Mouse (Mus musculus) embryonic stem cell, embryonic (primary cell): ENCODE data around the gene Lyg1.

ENCODE experiments used
- CTCF ChIA-PET, 4 experiments: fragments of 300-600 bp in 2 of 4; fragments of 350-600 bp in 2 of 4; sonication (Branson Sonifier 250); formaldehyde crosslinking; loops; one replicate each; lab custom pipeline; 2022; ENCODE audit warnings: inconsistent platforms in 2 of 4; lab: Charles Lee
- POLR2A ChIA-PET, 4 experiments: fragments of 300-600 bp in 2 of 4; fragments of 350-600 bp in 2 of 4; sonication (Branson Sonifier 250); formaldehyde crosslinking; loops; one replicate each; lab custom pipeline; 2022; ENCODE audit warnings: antibody characterized with exemption in 4 of 4, inconsistent platforms in 1 of 4; lab: Charles Lee

The Lyg1 gene

DNA sequence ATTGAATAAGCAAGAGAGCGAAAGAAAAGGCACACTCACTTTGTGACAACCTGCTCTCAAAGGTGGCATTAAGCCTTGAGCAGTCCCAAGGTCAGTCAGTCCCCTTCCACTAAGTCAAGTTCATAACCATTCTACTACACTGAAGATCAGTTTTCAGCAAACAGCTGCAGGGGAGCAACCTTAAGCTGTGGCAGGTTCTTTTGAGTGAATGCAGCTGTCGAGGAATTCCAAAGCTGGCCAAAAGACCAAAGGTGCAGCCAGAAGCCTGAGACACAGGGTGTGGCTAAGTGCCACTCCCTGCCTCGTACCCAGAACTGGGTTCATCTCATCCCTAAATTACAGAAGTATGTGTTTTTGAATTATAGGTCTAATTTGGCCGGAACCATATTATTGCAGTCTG lies 57.7 kb downstream of the Lyg1 start:
- ChIA-PET POLR2A (interaction anchor here in 3 of 4 experiments (0.6 to 4.0 kb wide), 6 partner anchors 9 to 382 kb away, joined by 4 to 29 read pairs (median 4); partner anchors contain the start of genes Mitd1 (in 2 of the 3) and Mrpl30 (in 2 of the 3)), CTCF (interaction anchor here in 2 of 4 experiments (0.9 to 1.4 kb wide), 4 partner anchors 8 to 86 kb away, joined by 3 to 5 read pairs (median 4); partner anchors contain the start of genes Mitd1 (in 1 of the 2) and Mrpl30 (in 1 of the 2))
